Mouse (Mus musculus) embryo, embryonic 11 days (tissue): Measurements from ENCODE around the gene Fcrl5.
"Not testable (repeated sequence)": the region's sequence is repeated elsewhere in the genome, so short reads cannot be mapped to it uniquely, and the experiment has no call there.

Source experiments
- DNase-seq: peaks from one replicate; pipeline ENCODE4 v3.0.0-alpha.2; 2015

Fcrl5 gene

DNA sequence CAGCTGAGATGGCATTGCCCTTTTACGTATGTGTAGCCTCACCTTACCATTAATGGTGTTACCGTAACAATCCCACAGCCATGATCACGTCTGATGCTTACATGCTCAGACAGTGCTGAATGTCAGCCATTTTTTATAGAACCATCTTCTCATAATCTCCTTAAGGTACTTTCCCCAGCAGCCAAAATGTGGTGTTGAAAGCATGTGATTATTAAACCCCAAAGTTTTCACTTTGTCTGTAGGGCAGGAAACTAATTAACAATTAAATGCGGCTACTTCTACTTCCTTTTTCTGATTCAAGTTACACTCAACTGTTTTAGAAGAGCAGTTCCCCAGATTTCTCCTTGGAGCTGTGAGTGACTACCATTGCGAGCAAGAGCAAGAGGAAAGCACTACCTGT lies at the start of gene Fcrl5:
Fcrl5 (plus strand) TSS at position 295 of the 400 bp plus-strand sequence.
- no peak for DNase-seq

GRCm38 (mm10) chr3:87390935-87391334 lies 44.6 kb upstream of the Fcrl5 start:
- DNase-seq = no peak

DNA sequence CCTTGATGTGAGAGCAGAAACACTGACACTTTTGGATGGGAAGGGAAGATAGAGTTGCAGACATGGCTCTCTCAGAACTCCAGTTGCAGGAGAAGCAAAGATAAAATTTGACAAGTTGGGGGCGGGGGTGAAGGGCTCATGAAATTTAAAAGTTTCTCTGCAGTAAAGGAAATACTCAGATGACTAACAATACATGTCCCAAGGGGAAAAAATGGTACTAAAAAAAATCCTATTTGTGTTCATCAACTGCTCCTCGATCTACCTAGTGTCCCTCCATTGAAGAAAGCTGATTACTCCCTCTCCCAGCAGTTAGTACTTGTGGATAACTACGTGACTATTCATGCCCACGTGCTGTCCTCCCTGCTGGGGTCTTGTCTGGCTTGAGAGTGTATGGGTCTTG lies 36.8 kb upstream of the Fcrl5 start:
- DNase-seq = no peak

- no peak for DNase-seq
These were observed 35.7 kb upstream of the Fcrl5 start for GRCm38 (mm10) chr3:87399906-87400305.

DNA sequence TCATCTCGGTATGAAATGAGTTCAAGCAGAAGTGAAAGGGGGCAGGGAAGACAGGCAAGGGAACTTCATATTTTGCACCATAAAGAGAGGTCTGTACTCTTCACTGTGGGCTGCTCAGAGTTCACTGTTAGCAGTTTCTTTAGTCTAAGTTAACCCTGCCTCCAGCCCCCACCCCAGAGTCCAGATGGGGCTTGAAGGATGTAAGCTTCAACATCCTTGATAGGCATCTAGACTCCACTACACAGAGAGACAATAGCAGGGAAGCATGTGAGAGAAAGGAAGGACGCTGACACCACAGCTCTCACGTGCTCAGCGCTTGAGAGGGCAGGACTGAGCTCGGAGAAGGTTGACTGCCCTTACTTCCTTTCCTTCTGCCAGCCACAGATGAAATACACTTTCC lies 34.3 kb upstream of the Fcrl5 start:
- no peak for DNase-seq

GRCm38 (mm10) chr3:87408171-87408570 lies 27.4 kb upstream of the Fcrl5 start:
- peak; percentile 31 for DNase-seq

DNA sequence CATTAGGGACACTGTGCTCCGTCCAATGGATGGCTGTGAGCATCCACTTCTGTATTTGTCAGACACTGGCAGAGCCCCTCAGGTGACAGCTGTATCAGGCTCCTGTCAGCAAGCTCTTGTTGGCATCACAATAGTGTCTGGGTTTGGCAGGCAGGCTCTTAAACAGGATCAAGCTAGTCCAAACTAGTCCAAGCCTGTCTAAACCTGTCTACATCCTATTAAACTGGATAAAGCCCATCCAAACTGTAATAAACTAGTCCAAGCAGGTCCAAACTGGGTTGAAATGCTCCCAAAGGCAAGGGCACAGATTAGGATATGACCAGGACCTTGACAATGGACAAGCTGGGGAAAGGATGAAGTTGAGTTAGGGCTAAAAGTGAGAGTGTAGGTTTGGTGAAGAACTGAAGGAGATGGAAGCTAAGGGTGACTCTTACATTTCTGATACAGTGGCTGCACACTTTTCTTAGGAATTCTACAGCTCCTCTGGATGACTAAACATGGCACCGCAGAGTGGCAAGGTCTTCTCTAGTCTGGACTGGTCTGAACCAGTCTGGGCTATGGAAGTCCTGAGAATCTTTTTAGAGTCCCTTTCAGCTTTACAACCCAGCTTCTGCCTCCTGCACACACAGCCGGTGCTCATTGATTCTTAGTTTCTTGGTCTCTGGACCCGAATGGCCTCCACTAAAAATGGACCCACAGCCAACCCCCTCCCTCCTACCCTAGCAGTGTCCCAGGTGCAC lies 26.2 kb upstream of the Fcrl5 start:
- no peak for DNase-seq

DNA sequence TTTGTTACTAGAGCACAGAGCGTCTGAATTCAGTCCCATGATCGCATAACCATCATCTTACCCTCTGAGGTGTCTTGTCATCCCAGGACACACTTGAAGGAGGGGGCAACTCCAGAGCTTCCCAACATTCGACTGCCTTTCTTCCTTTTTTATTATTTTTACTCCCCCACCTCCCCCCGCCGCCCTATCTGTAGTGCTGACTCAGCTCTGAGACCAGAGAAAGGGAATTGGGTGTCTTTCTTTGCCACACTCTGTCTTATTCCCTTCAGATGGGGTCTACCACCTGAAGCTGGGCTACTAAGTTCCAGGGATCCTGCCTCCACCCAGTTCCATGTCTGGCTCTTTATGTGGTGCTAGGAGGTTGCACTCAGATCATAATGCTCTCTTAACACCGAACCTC lies 25.0 kb upstream of the Fcrl5 start:
- DNase-seq = no peak

DNA sequence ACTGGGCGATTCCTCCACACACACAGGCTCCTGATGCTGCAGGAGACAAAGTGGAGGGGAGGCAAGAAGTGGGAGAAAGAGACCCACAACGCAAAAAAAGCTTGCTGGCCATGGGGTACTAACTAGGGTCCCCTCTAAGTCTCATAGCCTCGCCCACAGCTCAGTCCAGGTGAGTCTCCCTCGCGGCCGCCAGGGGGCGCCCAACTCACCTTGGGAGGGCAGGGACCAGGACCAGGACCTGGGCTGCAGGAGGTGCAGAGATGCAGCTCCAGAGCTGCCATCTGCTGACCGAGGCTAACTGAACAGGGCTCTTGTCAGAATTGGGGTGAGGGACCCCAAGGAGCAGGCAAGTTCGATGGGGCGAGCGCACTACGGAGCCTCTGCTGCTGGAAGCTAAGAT lies 24.4 kb upstream of the Fcrl5 start:
- peak; percentile 81 for DNase-seq

- no peak for DNase-seq
These were observed 14.9 kb upstream of the Fcrl5 start for GRCm38 (mm10) chr3:87420645-87421044.

DNA sequence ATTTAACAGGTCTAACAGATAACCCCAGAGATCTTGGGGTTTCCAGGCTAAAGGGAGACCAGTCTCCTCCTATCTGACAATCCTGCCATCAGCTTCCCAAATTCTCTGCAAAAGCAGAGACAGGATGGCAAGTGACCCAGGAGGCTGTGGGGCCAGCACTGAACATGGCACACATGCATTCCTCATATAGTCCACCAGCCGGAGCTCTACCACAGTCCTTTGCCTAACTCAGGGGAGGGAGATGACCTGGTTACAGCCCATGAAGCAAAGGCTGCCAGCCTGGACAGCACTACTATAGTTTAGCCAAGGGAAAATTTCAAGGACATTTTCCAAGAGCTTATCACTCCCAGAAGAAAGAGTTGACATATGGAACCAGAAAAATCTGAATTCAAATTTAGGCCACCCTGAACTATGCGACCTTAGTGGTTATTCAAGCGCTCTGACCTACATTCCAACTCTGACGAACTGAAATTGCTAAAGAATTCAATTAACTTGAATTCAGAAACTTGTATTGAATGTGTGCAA lies 13.1 kb upstream of the Fcrl5 start:
- DNase-seq = no peak

DNA sequence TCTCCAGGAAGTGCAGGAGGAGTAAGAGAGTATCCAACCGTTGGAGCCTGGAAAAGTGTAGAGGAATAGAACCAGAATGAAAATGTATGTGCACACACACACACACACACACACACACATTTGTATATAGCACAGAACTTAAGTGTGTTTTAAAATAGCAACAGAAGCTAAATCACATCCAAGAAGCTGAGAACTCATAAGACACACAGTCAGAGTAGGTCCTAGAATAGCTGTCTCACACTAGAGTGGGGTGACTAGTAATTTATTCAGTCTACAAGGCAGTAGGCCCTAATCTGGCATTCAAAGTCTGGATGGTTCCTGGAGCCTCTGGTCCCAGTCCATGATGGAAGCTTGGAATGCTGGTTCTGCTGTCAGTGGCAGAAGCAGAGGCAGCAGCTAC lies 5.0 kb downstream of the Fcrl5 start:
- no peak for DNase-seq

- DNase-seq = no peak
These were observed 8.4 kb downstream of the Fcrl5 start for GRCm38 (mm10) chr3:87443968-87444367.

- DNase-seq = no peak
These were observed 29.9 kb downstream of the Fcrl5 start for GRCm38 (mm10) chr3:87465454-87465853.

GRCm38 (mm10) chr3:87467011-87467410 lies 31.4 kb downstream of the Fcrl5 start:
- DNase-seq = no peak

DNA sequence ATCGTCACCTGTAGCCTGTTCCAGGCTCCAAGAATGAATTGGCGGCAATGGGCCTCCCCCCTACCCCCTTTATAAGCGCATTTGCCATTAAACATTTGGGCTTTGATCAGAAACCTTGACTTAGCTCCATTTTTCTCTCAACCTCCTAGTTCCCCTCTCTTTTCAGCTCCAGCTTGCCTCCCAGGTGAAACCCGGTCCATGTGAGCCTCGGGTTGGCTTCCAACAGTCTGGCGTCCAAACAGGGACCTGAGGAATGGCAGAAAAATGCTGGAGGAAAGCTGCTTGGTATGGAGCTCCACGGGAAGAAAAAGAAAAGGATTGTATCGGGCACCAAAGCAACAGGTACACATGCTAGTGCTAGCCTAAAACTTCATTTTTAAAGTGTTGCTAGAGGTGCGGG lies 31.8 kb downstream of the Fcrl5 start:
- no peak for DNase-seq

DNA sequence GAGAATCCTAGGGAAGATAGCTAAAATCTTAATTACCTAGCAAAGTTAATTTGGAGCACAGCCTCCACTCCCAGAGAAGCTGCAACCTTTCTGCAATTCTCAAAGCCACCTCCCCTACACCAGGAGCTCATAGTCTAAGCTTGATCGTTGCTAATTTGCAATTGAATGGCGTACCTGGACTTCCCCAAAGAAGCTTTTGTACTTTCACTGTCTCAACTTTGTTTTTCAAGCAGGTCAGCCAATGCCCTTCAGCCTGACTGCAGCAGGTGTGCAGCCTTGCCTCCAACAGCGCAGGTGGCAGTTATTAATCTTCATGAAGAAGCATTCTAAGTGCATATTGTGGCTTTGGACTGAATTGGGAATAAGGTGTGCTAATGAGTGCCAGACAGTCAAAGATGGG lies 42.4 kb downstream of the Fcrl5 start:
- DNase-seq = not testable (repeated sequence)

DNA sequence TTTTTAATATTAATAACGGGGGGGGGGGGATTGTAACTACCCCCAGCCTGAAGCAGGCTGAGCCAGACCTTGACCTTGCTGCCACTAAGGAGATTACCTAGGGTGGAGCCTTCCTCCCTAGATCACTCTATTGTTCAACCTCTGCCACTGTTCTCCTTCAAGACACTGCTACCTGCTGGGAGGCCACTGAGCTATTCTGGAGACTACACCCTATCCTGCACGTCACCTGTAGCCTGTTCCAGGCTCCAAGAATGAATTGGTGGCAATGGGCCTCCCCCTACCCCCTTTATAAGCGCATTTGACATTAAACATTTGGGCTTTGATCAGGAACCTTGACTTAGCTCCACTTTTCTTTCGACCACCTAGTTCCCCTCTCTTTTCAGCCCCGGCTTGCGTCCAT lies 43.0 kb downstream of the Fcrl5 start:
- DNase-seq = not testable (repeated sequence)

DNA sequence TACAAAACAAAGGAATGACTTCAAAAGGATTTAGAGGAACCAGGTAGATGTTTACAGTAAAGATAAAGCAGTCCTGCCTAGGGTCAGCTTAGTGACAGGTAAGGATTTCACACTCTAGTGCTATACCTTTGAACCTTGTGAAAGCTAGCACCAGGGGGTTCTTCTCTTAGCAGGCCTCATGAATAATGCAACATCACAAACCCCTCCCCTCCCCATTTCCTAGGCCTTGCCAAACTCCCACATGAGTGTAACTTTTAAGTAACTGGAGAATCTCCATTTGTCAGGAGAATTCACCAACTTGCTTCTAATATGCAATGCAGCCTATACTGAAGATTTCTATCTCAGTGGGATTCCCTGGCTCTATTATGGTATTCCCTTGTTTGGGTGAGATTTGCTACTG lies 43.7 kb downstream of the Fcrl5 start:
- DNase-seq = not testable (repeated sequence)

GRCm38 (mm10) chr3:87487392-87487791 lies 51.8 kb downstream of the Fcrl5 start:
- no peak for DNase-seq

- DNase-seq = no peak
These were observed 52.3 kb downstream of the Fcrl5 start for GRCm38 (mm10) chr3:87487911-87488310.

- DNase-seq = no peak
These were observed 62.7 kb downstream of the Fcrl5 start for GRCm38 (mm10) chr3:87498266-87498665.

GRCm38 (mm10) chr3:87499072-87499471 lies 63.5 kb downstream of the Fcrl5 start:
- DNase-seq = peak; percentile 83

DNA sequence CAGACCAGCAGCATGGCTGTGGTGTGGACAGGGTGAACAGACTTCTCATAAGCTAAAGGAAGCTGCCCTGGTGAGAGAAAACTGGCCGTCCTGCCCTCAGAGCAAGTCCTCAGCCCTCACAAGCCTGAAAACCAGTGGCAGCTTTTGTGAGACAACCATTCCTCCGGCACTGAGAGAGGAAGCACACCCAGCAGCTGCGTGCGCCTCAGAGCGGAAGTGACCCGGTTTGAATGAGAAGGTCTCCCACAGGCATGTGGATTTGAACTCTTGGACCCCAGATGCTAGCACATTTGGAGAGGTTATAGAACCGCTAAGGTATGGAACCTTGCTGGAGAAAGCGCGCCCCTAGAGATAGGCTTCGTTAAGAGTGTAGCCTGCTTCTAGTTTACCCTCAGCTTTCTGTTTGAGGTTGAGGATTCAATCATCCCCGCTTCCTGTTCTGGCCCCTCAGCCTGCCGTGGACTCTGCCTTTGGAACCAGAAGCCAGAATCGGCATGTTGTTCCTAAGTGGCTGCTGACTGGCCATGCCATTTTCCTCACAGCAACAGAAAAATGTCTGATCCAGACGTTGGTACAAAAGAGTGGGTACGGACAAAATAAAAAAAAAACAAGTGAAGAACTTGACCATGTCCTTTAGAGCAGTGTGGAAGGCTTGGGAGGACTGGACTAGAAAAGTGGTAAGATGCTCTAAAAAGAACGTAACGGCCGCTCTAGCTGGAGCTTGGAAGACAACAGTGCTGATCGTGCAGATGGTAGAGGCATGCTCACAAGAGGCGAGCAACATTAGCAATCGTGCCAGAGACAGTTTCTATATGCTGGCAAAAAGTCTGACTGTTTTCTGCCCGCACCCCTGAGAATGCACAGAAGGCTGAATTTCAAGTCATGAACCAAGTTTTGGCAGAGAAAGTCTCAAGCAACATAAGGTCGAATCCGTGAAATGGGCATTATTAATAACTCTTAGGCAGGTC lies 64.8 kb downstream of the Fcrl5 start:
- DNase-seq = no peak
